Mouse (Mus musculus) small intestine, adult 2 months (tissue): ENCODE results near the gene Mmp24. TPM values are rescaled to one million over a fixed set of nuclear protein-coding genes. Genes with fewer than 3 reads are reported as not detected.

Source experiments
- H3K27ac ChIP-seq: fragments of 200-500 bp; 2 replicates; pipeline ENCODE4 v1.5.1; 2012; ENCODE audit warnings: low read depth, low read length, control low read depth, inconsistent platforms; ENCODE audit not compliant: insufficient read depth
- H3K27me3 ChIP-seq: fragments of 200-500 bp; 2 replicates; pipeline ENCODE4 v1.6.1; 2012; ENCODE audit warnings: mild to moderate bottlenecking, moderate library complexity, low read length, inconsistent platforms; ENCODE audit not compliant: control insufficient read depth, insufficient read depth
- H3K36me3 ChIP-seq: fragments of 200-500 bp; 2 replicates; pipeline ENCODE4 v1.6.1; 2012; ENCODE audit warnings: mild to moderate bottlenecking, low read length, control low read depth, inconsistent platforms; ENCODE audit not compliant: control insufficient read depth, insufficient read depth
- H3K4me1 ChIP-seq: fragments of 200-500 bp; 2 replicates; pipeline ENCODE4 v1.6.1; 2012; ENCODE audit warnings: low read length, inconsistent platforms, mixed read lengths; ENCODE audit not compliant: control insufficient read depth, insufficient read depth, insufficient read length
- H3K4me3 ChIP-seq: fragments of 200-500 bp; 2 replicates; pipeline ENCODE4 v1.5.1; 2012; ENCODE audit warnings: low read depth, mild to moderate bottlenecking, control low read depth, inconsistent platforms, low read length, moderate library complexity
- CTCF ChIP-seq: fragments of 200-500 bp; IDR thresholded peaks from 2 replicates; pipeline ENCODE4 v1.5.1; 2012; ENCODE audit warnings: low read depth, mild to moderate bottlenecking, control low read depth, inconsistent platforms, low read length, moderate library complexity, mixed read lengths; ENCODE audit not compliant: insufficient replicate concordance, insufficient read length; ENCODE audit errors: extremely low read depth
- POLR2A ChIP-seq: fragments of 200-500 bp; IDR thresholded peaks from 2 replicates; pipeline ENCODE4 v1.6.1; 2012; ENCODE audit warnings: low read depth, mild to moderate bottlenecking, control low read depth, inconsistent platforms, low read length, moderate library complexity
- WGBS: fragments of 180-500 bp; shearing (Covaris S2); methylation state at CpG from one replicate; pipeline ENCODE4 v1.1.7; 2018; 5-methylcytosine and 5-hydroxymethylcytosine counted together
- polyA plus RNA-seq: library from polyadenylated mRNA; depleted of rRNA; stranded (reverse); fragments of >200 nt; gene quantifications from 2 replicates; pipeline ENCODE4 v1.2.3, GENCODE M21; 2012; rRNA removed

Gene Mmp24
- polyA plus RNA-seq, 1 experiment = 2.4 TPM

GRCm38 (mm10) chr2:155852536-155852935 is 77.4 kb downstream of the Mmp24 start:
- Histone ChIP-seq H3K27ac (no peak overlapping the region), H3K4me3 (no peak overlapping the region), H3K36me3 (peaks cover 35% of the 10 kb centered on the region), H3K4me1 (no peaks in the 10 kb centered on the region), H3K27me3 (no peaks in the 10 kb centered on the region)
- no peak for TF ChIP-seq CTCF
- TF ChIP-seq POLR2A = no peak
- 74% methylated on average over 5 of the region's 5 CpGs for WGBS

GRCm38 (mm10) chr2:155860102-155860501 is 85.0 kb downstream of the Mmp24 start:
- Histone ChIP-seq H3K4me3 (no peak overlapping the region), H3K36me3 (peaks cover 12% of the 10 kb centered on the region), H3K4me1 (peaks cover 4% of the 10 kb centered on the region; the same call in 1 of the 2 replicates), H3K27me3 (no peaks in the 10 kb centered on the region), H3K27ac (no peak overlapping the region)
- TF ChIP-seq CTCF = no peak
- TF ChIP-seq POLR2A = no peak
- 57% methylated on average over 7 of the region's 7 CpGs for WGBS

DNA sequence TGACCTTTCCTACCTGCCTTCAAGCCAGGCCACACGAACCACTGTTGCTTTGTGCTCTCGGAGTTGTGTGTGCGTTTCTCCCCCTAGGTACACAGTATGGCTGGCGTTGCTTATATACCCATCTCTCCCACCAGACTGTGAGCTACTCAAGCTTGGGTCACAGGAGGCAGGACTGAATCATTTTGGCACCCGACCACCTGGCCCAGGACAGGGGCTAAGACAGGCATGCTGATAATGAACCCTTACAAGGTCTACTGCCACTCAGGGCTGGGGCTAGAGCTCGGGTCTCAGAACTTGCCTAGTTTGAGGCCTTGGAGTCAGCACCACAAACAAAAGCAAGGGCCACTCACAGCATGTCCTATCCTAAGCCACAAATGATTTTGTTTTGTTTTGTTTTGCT is 86.4 kb downstream of the Mmp24 start:
- Histone ChIP-seq H3K4me3 (no peak overlapping the region), H3K36me3 (peaks cover 12% of the 10 kb centered on the region), H3K4me1 (peaks cover 8% of the 10 kb centered on the region; the same call in 1 of the 2 replicates), H3K27ac (no peak overlapping the region), H3K27me3 (no peaks in the 10 kb centered on the region)
- TF ChIP-seq CTCF (no peak), POLR2A (no peak)
- WGBS = 90% methylated on average over 6 of the region's 6 CpGs

- whole genome bisulfite sequencing = 59% methylated on average over 13 of the region's 13 CpGs
These were observed 87.6 kb downstream of the Mmp24 start for GRCm38 (mm10) chr2:155862573-155863300.

DNA sequence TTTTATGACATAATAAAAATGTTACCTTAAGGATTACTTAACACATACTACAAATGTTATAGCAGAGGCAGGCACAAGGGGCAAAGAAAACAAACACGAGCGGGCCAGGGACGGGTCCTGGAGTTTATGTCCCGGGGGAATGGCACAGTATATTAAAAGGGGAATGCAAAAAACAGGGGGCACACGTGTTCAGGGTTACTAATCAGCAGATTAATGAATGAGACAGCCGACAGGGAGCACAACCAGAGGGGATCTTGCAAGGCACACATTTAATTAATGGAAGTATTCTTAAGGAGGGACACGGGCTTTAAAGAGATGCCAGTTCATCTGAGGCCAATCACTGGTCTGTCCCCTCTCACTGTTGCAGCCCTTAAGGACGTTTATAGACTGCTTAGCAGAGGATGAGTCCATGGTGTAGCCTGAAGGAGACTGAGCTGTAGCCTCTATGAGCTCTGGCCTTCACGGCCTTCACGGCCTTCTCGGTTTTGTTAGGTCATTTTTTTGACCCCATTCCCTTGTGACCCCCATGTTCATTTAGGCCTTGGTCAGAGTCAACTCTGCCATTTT is 88.2 kb downstream of the Mmp24 start:
- TF ChIP-seq CTCF = no peak
- no peak for TF ChIP-seq POLR2A
- Histone ChIP-seq H3K36me3 (peaks cover 4% of the 10 kb centered on the region; the same call in 1 of the 2 replicates), H3K4me1 (peaks cover 8% of the 10 kb centered on the region; the same call in 1 of the 2 replicates), H3K27me3 (no peaks in the 10 kb centered on the region), H3K4me3 (no peak overlapping the region), H3K27ac (no peak overlapping the region; the same call in 1 of the 2 replicates)
- 44% methylated on average over 11 of the region's 11 CpGs for WGBS

More at GRCm38 (mm10) chr2:155862573-155863300, 87.6 kb downstream of the Mmp24 start:
- H3K27me3 ChIP-seq = no peaks in the 10 kb centered on the region
- no peak for TF ChIP-seq POLR2A
- no peak for TF ChIP-seq CTCF
- H3K4me1 ChIP-seq = peaks cover 8% of the 10 kb centered on the region; the same call in 1 of the 2 replicates
- no peak overlapping the region for H3K27ac ChIP-seq
- no peak overlapping the region for H3K4me3 ChIP-seq
- H3K36me3 ChIP-seq = peaks cover 6% of the 10 kb centered on the region

Other genes with a start within 250 kb of the Mmp24 start
- 73.0 and 85.3 TPM in 2 replicates for gene Gss, start 182.5 kb upstream of the Mmp24 start, polyA plus RNA-seq
- gene Myh7b, start 164.1 kb upstream of the Mmp24 start, polyA plus RNA-seq = 0.47 and 0.51 TPM in 2 replicates
- 66.5 and 133 TPM in 2 replicates for gene Trpc4ap, start 83.0 kb upstream of the Mmp24 start, polyA plus RNA-seq
- gene Edem2, start 45.9 kb upstream of the Mmp24 start, polyA plus RNA-seq = 60.3 and 96.4 TPM in 2 replicates
- not detected in 2 replicates for gene Gm17581, start 39.5 kb upstream of the Mmp24 start, polyA plus RNA-seq
- gene Procr, start 24.2 kb upstream of the Mmp24 start, polyA plus RNA-seq = 4.8 and 6.8 TPM in 2 replicates
- 23.6 and 38.3 TPM in 2 replicates for gene BC029722, start 44.1 kb downstream of the Mmp24 start, polyA plus RNA-seq
- gene Eif6, start 51.6 kb downstream of the Mmp24 start, polyA plus RNA-seq = 231 and 467 TPM in 2 replicates
- gene Fam83c, start 59.5 kb downstream of the Mmp24 start, polyA plus RNA-seq = 0.34 and 0.89 TPM in 2 replicates
- 9.0 and 9.6 TPM in 2 replicates for gene Uqcc1, start 155.0 kb downstream of the Mmp24 start, polyA plus RNA-seq
- gene Gm15557, start 165.4 kb downstream of the Mmp24 start, polyA plus RNA-seq = not detected in 2 replicates
- not detected in 2 replicates for gene Gdf5, start 170.0 kb downstream of the Mmp24 start, polyA plus RNA-seq
- 4.1 and 8.7 TPM in 2 replicates for gene Cep250, start 181.1 kb downstream of the Mmp24 start, polyA plus RNA-seq
- gene 6430550D23Rik, start 232.6 kb downstream of the Mmp24 start, polyA plus RNA-seq = 0.38 and 0.87 TPM in 2 replicates
- gene Ergic3, start 232.7 kb downstream of the Mmp24 start, polyA plus RNA-seq = 221 and 444 TPM in 2 replicates